Mouse (Mus musculus) CH12.LX (cell line): ENCODE results near the gene Atp2b2. TPM values are rescaled to one million over a fixed set of nuclear protein-coding genes. Genes with fewer than 3 reads are reported as not detected.

Experiments used
- DNase-seq: peaks from one replicate; pipeline ENCODE4 v3.0.0-alpha.2; 2013; ENCODE audit errors: extremely low read depth
- H3K27ac ChIP-seq: 2 replicates; pipeline ENCODE4 v1.5.1; 2012; ENCODE audit warnings: low read depth, mild to moderate bottlenecking, control low read depth, moderate library complexity; ENCODE audit not compliant: insufficient read depth
- H3K27me3 ChIP-seq: replicated peaks from 2 replicates; pipeline ENCODE3; 2012; ENCODE audit warnings: inconsistent platforms
- H3K36me3 ChIP-seq, 2 experiments: replicated peaks in 1 of 2; 2 replicates each; pipeline versions ENCODE3 to v1.6.1; 2012; ENCODE audit warnings: inconsistent platforms in 1 of 2, low read length in 1 of 2, mild to moderate bottlenecking in 1 of 2, mixed read lengths in 1 of 2, moderate library complexity in 1 of 2; ENCODE audit not compliant: control insufficient read depth in 1 of 2, insufficient read depth in 1 of 2
- H3K4me1 ChIP-seq, 2 experiments: 2 replicates each; pipeline ENCODE4 v1.6.1; 2012; ENCODE audit warnings: inconsistent platforms in 1 of 2, moderate library complexity in 1 of 2; ENCODE audit not compliant: insufficient read depth in 2 of 2, control insufficient read depth in 1 of 2
- H3K4me2 ChIP-seq: 2 replicates; pipeline ENCODE4 v1.6.1; 2012; ENCODE audit warnings: low read depth, mild to moderate bottlenecking, control low read depth; ENCODE audit not compliant: poor library complexity, insufficient read depth, severe bottlenecking
- H3K4me3 ChIP-seq, 3 experiments: fragments of 150-350 bp in 1 of 3; sonication (generic) in 1 of 3; replicated peaks in 1 of 3; 2 replicates each; pipeline versions ENCODE3 to v1.5.1; 2011 to 2012; ENCODE audit warnings: low read depth in 2 of 3, low read length in 2 of 3, mild to moderate bottlenecking in 2 of 3, moderate library complexity in 2 of 3, control low read depth in 1 of 3, improper control_type of control experiment in 1 of 3, inconsistent platforms in 1 of 3, mixed read lengths in 1 of 3; ENCODE audit not compliant: poor library complexity in 1 of 3
- H3K79me2 ChIP-seq: replicated peaks from 2 replicates; pipeline ENCODE4 v1.6.1; 2012; ENCODE audit warnings: mild to moderate bottlenecking, moderate library complexity; ENCODE audit not compliant: control insufficient read depth, poor library complexity, insufficient read depth, severe bottlenecking; ENCODE audit errors: extremely low read depth
- H3K9ac ChIP-seq: 2 replicates; pipeline ENCODE4 v1.6.1; 2012; ENCODE audit warnings: low read depth, mild to moderate bottlenecking, control low read depth, moderate library complexity; ENCODE audit not compliant: insufficient read depth
- H3K9me3 ChIP-seq: replicated peaks from 2 replicates; pipeline ENCODE3; 2012; ENCODE audit warnings: low read length, inconsistent platforms, mixed read lengths
- CHD2 ChIP-seq: IDR thresholded peaks from 2 replicates; pipeline ENCODE4 v1.6.1; 2011; ENCODE audit warnings: low read length, improper control_type of control experiment
- E2F4 ChIP-seq: IDR thresholded peaks from 2 replicates; pipeline ENCODE4 v1.6.1; 2011; ENCODE audit warnings: low read depth, low read length, improper control_type of control experiment; ENCODE audit not compliant: insufficient replicate concordance
- ELF1 ChIP-seq: IDR thresholded peaks from 2 replicates; pipeline ENCODE4 v1.6.1; 2014; ENCODE audit warnings: low read depth, mild to moderate bottlenecking, inconsistent platforms, low read length, improper control_type of control experiment
- HCFC1 ChIP-seq: IDR thresholded peaks from 2 replicates; pipeline ENCODE4 v1.6.1; 2012; ENCODE audit warnings: low read depth, mild to moderate bottlenecking, inconsistent platforms, low read length, improper control_type of control experiment
- JUND ChIP-seq: conservative IDR thresholded peaks from 2 replicates; pipeline ENCODE4 v1.6.1; 2011; ENCODE audit warnings: low read depth, low read length, improper control_type of control experiment
- MAX ChIP-seq: IDR thresholded peaks from 2 replicates; pipeline ENCODE4 v1.6.1; 2011; ENCODE audit warnings: low read length, improper control_type of control experiment
- NELFE ChIP-seq: IDR thresholded peaks from 2 replicates; pipeline ENCODE4 v1.6.1; 2011; ENCODE audit warnings: low read depth, low read length, improper control_type of control experiment
- NRF1 ChIP-seq: IDR thresholded peaks from 2 replicates; pipeline ENCODE4 v1.6.1; 2014; ENCODE audit warnings: low read depth, mild to moderate bottlenecking, inconsistent platforms, low read length, improper control_type of control experiment, moderate library complexity
- PAX5 ChIP-seq: IDR thresholded peaks from 2 replicates; pipeline ENCODE4 v1.6.1; 2012; ENCODE audit warnings: low read length, inconsistent platforms, mixed read lengths
- POLR2A ChIP-seq: IDR thresholded peaks from 2 replicates; pipeline ENCODE4 v1.6.1; 2011; ENCODE audit warnings: low read depth, mild to moderate bottlenecking, improper control_type of control experiment, low read length
- SIN3A ChIP-seq: IDR thresholded peaks from 2 replicates; pipeline ENCODE4 v1.6.1; 2012; ENCODE audit warnings: low read length, improper control_type of control experiment, inconsistent platforms
- TBP ChIP-seq: conservative IDR thresholded peaks from 2 replicates; pipeline ENCODE4 v1.6.1; 2011; ENCODE audit warnings: low read depth, low read length, improper control_type of control experiment
- TCF12 ChIP-seq: IDR thresholded peaks from 2 replicates; pipeline ENCODE4 v1.6.1; 2014; ENCODE audit warnings: low read depth, mild to moderate bottlenecking, inconsistent platforms, low read length, improper control_type of control experiment
- USF2 ChIP-seq: conservative IDR thresholded peaks from 2 replicates; pipeline ENCODE4 v1.6.1; 2011; ENCODE audit warnings: low read depth, low read length, improper control_type of control experiment
- ZKSCAN1 ChIP-seq: IDR thresholded peaks from 2 replicates; pipeline ENCODE4 v1.6.1; 2012; ENCODE audit warnings: low read depth, inconsistent platforms, low read length, improper control_type of control experiment, borderline replicate concordance
- ZNF384 ChIP-seq: IDR thresholded peaks from 2 replicates; pipeline ENCODE4 v1.6.1; 2012; ENCODE audit warnings: low read depth, low read length, improper control_type of control experiment, inconsistent platforms
- dilution Hi-C: fragments of 300-500 bp; cut with MboI; formaldehyde crosslinking; loops from 2 replicates; pipeline ENCODE4 v1.14.3; 2020; ENCODE audit warnings: low sequenced_read_pairs; ENCODE audit not compliant: extremely low pct_unique_long_range_greater_than_20kb, extremely low pct_ligation_motif_present
- in situ Hi-C: fragments of 300-500 bp; cut with MboI; formaldehyde crosslinking; loops from 3 replicates; pipeline ENCODE4 v1.14.3; 2019; ENCODE audit warnings: low sequenced_read_pairs, low pct_ligation_motif_present, low pct_unique_long_range_greater_than_20kb, mixed read lengths
- polyA plus RNA-seq: library from polyadenylated mRNA; unstranded; fragments of >175 nt; gene quantifications from 2 replicates; pipeline ENCODE4 v1.2.1, GENCODE M21; 2012; ENCODE audit warnings: low read depth; ENCODE audit not compliant: insufficient read length
- total RNA-seq, 2 experiments: library from RNA; depleted of rRNA; stranded (reverse); fragments of 300-350 nt in 1 of 2; fragments of >200 nt in 1 of 2; gene quantifications; 2 replicates each; pipeline ENCODE4 v1.2.3; 2012 to 2014

Atp2b2 gene
- total and polyA plus RNA-seq, 3 experiments: not detected

GRCm38 (mm10) chr6:113778229-113778753 is 264.1 kb downstream of the Atp2b2 start:
- Histone ChIP-seq H3K27me3 (peaks cover 92% of the 10 kb centered on the region), H3K4me1 (no peaks in the 10 kb centered on the region), H3K4me2 (no peak overlapping the region), H3K4me3 (no peak overlapping the region), H3K9ac (no peak overlapping the region), H3K79me2 (no peaks in the 10 kb centered on the region), H3K9me3 (no peaks in the 10 kb centered on the region), H3K36me3 (no peaks in the 10 kb centered on the region), H3K27ac (no peak overlapping the region)
- TF ChIP-seq USF2: no peak
- dilution Hi-C loops (no loop called here), in situ Hi-C loops (no loop called here)
- no peak for DNase-seq

- H3K9me3 ChIP-seq: no peaks in the 10 kb centered on the region
- dilution Hi-C loops (no loop called here), in situ Hi-C loops (loop anchor here (25.0 kb wide), 1 partner anchor 193 kb away; no protein-coding TSS in a partner anchor)
- H3K4me1 ChIP-seq: no peaks in the 10 kb centered on the region
- H3K27me3 ChIP-seq: peaks cover 87% of the 10 kb centered on the region
- no peak overlapping the region for H3K27ac ChIP-seq
- no peak overlapping the region for H3K4me3 ChIP-seq
- no peaks in the 10 kb centered on the region for H3K79me2 ChIP-seq
- no peak overlapping the region for H3K4me2 ChIP-seq
- TF ChIP-seq POLR2A (no peak), HCFC1 (no peak), JUND (no peak), ZNF384 (no peak), NRF1 (no peak), MAX (no peak), SIN3A (no peak), TCF12 (no peak), ELF1 (no peak), TBP (no peak), PAX5 (no peak), ZKSCAN1 (no peak), NELFE (no peak), E2F4 (no peak), CHD2 (no peak)
- H3K9ac ChIP-seq: no peak overlapping the region
- no peak for DNase-seq
- no peaks in the 10 kb centered on the region for H3K36me3 ChIP-seq
Observed at GRCm38 (mm10) chr6:113768804-113769203, 273.6 kb downstream of the Atp2b2 start.
